28 mouse cellular contexts compared by ENCODE assay signal in genomic region chr7:100407677-100408076, GRCm38 (mm10).
"Had no signal": no experiment of that assay in that cellular context is flagged by ENCODE, and none has a peak within 500 bp of the region (broad histone marks: within the 10 kb centered on the region; RNA-seq: fewer than 3 reads in every experiment).

No protein-coding gene starts in this region.

- H3K9me3 ChIP-seq: heart, embryonic 13.5 days; heart, embryonic 15.5 days; hindbrain, embryonic 10.5 days; hindbrain, embryonic 12.5 days; intestine, embryonic 15.5 days; limb, embryonic 10.5 days; limb, embryonic 12.5 days; liver, embryonic 13.5 days; liver, embryonic 15.5 days had no signal

- H3K27me3 ChIP-seq: heart, embryonic 13.5 days; heart, embryonic 15.5 days; hindbrain, embryonic 12.5 days; intestine, embryonic 15.5 days; limb, embryonic 12.5 days; liver, embryonic 13.5 days; liver, embryonic 15.5 days had no signal

- H3K4me1 ChIP-seq: heart, embryonic 13.5 days; heart, embryonic 15.5 days; hindbrain, embryonic 10.5 days; hindbrain, embryonic 12.5 days; intestine, embryonic 15.5 days; limb, embryonic 10.5 days; limb, embryonic 12.5 days; liver, embryonic 13.5 days; liver, embryonic 15.5 days had no signal

- H3K9ac ChIP-seq: heart, embryonic 13.5 days; heart, embryonic 15.5 days; hindbrain, embryonic 12.5 days; hindbrain, embryonic 14.5 days; intestine, embryonic 15.5 days; limb, embryonic 12.5 days; liver, embryonic 13.5 days; liver, embryonic 15.5 days; liver, postnatal 0 days had no signal

- H3K4me2 ChIP-seq: heart, embryonic 11.5 days; heart, embryonic 13.5 days; heart, embryonic 15.5 days; hindbrain, embryonic 12.5 days; hindbrain, embryonic 14.5 days; intestine, embryonic 15.5 days; limb, embryonic 12.5 days; liver, embryonic 11.5 days; liver, embryonic 13.5 days; liver, embryonic 15.5 days had no signal

- DNase-seq: gastrocnemius, adult 2 months; gastrocnemius, postnatal 10 days; gastrocnemius, postnatal 25 days; heart, adult 2 months; heart, postnatal 14 days; heart, postnatal 4 days; kidney, adult 18-20 months; kidney, adult 9 months; kidney, postnatal 4 days; liver; liver, embryonic 13.5 days; liver, postnatal 0 days had no signal

- H3K27ac ChIP-seq: gastrocnemius, adult 2 months; heart, adult 2 months; heart, embryonic 13.5 days; heart, embryonic 15.5 days; hindbrain, embryonic 10.5 days; hindbrain, embryonic 12.5 days; hindbrain, embryonic 14.5 days; intestine, embryonic 15.5 days; layer of hippocampus, adult 2 months; left cerebral cortex, adult 2 months; limb, embryonic 10.5 days; limb, embryonic 12.5 days; liver, embryonic 13.5 days; liver, embryonic 15.5 days had no signal

- ATAC-seq: hindbrain, embryonic 16.5 days; inflammation-experienced regulatory T-cells, adult 6 months; intestine, embryonic 15.5 days; intestine, postnatal 0 days; liver, postnatal 0 days had no signal

- H3K4me3 ChIP-seq: gastrocnemius, adult 2 months; heart, adult 2 months; heart, embryonic 13.5 days; heart, embryonic 15.5 days; hindbrain, embryonic 10.5 days; hindbrain, embryonic 12.5 days; intestine, embryonic 15.5 days; layer of hippocampus, adult 2 months; left cerebral cortex, adult 2 months; limb, embryonic 10.5 days; limb, embryonic 12.5 days; liver, embryonic 13.5 days; liver, embryonic 15.5 days had no signal
